Mouse (Mus musculus): ENCODE data around the gene Olfr463. TPM values are rescaled to one million over a fixed set of nuclear protein-coding genes. Genes with fewer than 3 reads are reported as not detected.

Olfr463 gene
- polyA plus RNA-seq, 1 experiment = not detected

DNA sequence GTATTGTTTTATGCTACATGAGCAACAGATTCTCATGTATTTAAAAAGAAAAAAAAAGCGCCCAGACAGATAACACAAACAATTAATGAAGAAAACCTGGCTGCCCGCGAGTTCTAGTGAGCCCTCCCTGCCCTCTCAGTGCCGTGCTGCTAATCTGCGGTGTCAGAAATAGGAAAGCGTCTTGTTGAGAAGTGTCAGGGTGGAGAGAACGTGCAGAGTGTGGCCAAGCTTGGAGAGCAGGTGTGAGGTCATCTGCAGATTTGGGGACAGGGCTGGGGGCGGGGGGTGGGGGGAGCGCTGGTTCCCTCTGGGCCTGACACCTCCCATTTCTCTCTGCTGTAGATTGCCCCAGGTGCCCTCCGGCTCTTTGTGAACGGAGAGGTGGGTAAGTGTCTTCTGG is 37.9 kb downstream of the Olfr463 start:
- TF ChIP-seq GATA1 (IDR thresholded peaks at IDR 0.05; ENCODE audit: low read length) = no peak

DNA sequence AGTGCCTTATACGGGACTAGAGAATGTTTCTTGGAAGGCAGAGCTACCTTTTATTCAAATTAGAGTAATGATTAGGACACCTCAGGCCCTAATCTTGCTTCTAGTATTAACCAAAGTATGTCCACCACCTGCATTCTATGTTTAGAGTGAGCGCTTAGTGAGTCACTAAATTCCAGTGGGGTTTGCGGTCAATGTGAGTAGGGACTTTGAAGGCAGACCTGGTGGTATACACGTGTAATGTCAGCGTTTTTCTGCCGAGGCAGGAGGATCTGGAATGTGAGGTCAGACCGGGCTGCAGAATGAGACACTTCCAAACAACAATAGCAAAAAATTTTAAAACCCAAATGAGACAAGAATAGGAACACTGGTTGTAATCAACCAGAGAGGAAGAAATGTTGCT is 42.6 kb downstream of the Olfr463 start:
- TF ChIP-seq GATA1 (IDR thresholded peaks at IDR 0.05; ENCODE audit: low read length) = no peak

DNA sequence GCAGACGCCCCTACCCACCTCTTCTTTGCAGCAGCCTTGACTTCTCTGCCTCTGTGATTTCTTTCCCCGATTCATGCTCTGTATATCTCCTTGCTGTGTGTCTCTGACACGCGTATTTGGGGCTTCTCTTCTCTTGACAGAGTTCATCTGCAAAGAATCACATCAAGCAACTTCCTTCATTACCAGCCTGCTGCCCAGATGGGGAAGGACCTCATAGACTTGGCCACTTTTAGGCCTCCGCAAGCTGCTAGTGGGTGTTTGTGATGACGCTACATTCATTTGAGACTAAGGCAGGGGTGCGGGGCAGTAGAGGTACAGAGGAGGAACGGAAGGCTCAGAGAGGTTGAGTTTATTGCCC is 43.6 kb downstream of the Olfr463 start:
- no peak for TF ChIP-seq GATA1 (IDR thresholded peaks at IDR 0.05; ENCODE audit: low read length)

DNA sequence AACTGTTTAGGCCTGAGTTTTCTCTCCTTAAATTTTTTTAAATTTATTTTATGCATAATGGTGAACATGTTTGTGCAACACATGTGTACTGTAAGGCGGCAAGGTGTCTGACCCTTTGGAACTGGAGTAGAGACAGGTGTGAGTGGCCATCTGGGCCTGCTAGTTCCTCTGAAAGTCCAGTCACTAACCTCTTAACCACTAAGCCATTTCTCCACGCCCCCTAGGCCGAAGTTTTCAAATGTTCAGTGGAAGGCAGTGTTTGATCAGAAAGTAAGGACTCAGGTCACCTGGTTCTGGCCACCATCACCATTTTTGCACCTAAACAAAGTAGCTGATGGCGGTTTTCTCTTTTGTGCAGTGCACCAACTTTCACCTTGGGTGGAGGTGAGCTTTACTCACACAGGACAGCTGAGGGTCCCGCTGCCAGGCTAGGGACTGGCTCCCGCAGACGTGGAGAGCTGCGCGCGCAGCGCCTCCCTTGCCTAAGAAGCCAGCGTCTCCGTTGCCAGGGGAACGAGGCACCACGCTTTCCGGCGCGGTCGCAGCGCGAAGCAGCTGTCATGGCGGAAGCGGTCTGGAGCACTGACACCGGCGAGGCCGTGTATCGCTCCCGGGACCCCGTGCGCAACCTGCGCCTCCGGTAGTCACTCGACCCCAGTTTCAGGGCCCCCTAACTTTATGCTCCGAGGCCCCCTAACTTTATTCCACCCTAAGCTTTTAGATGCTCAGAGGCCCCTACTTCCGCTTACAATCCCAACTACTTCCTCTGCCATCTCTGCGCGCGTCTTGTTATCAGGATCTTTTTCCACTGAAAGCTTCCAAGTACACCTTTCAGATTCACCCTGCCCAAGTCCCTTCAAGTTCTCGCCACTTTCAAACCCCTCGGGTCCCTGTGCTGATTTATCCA is 44.2 kb downstream of the Olfr463 start, which contains the start of gene Mks1:
Gene Mks1 (plus strand): TSS at position 526 of the 907 bp plus-strand sequence.
- TF ChIP-seq GATA1 (IDR thresholded peaks at IDR 0.05; ENCODE audit: low read length) = no peak

DNA sequence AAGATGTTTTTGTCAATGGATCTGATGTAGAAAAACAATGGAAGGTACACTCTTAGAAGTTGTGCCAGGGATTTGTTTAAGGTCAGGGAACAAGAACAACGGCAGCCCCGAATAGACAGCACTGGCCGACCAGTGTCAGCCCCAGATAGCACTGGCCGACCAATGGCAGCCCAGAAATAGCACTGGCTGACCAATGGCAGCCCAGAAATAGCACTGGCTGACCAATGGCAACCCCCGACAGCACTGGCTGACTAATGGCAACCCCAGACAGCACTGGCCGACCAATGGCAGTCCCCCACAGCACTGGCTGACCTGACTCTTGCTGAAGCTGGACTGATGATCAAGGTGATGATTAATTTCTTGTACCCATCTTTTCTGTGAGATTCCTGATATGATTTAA is 49.3 kb downstream of the Olfr463 start:
- no peak for TF ChIP-seq GATA1 (IDR thresholded peaks at IDR 0.05; ENCODE audit: low read length)

DNA sequence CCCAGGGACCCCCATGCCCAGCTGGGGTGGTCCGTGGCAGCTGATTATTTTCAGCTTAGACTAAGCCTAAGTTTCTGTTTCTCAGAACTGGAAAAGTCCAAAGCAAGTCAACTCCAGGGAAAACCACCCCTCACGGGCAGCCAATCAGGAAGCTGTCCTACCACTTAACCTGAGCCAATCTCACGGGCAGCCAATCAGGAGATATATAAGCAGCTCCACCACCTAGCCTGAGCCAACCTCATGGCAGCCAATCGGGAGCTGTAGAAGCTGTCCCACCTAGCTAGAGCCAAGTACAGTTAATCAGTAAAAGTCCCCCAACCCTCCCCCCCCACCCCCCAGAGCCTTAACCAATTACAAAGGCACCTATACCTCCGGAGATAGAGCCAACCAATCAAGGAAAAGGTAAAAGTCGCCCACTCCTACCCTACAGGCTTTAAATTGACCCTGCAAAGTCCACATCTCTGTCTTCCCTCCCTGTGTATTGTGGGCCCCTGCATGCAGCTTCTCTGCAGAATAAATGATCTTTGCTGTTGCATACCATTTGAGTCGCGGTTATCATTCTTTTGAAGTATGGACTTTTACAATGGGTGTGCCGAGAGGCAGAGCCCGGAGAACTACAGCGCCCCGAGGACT is 50.1 kb downstream of the Olfr463 start:
- TF ChIP-seq GATA1 (IDR thresholded peaks at IDR 0.05; ENCODE audit: low read length) = no peak

Other genes with a start within 250 kb of the Olfr463 start
- gene Rnf43, start 234.7 kb downstream of the Olfr463 start, polyA plus RNA-seq (2012) = 0.91 and 1.3 TPM in 2 replicates
- gene Supt4a, start 159.8 kb downstream of the Olfr463 start, polyA plus RNA-seq (2012) = 7.4 and 10.8 TPM in 2 replicates
- 3.7 and 4.4 TPM in 2 replicates for gene Tspoap1, start 136.8 kb downstream of the Olfr463 start, polyA plus RNA-seq (2012)
- 0.21 TPM in 1 of 2 replicates, not detected in the other for gene Mpo, start 103.8 kb downstream of the Olfr463 start, polyA plus RNA-seq (2012)
- gene Lpo, start 69.1 kb downstream of the Olfr463 start, polyA plus RNA-seq (2012) = not detected in 2 replicates
- 4.6 and 6.5 TPM in 2 replicates for gene Mks1, start 44.2 kb downstream of the Olfr463 start, polyA plus RNA-seq (2012)
- not detected in 2 replicates for gene Epx, start 21.9 kb downstream of the Olfr463 start, polyA plus RNA-seq (2012)
- not detected in 2 replicates for gene Olfr462, start 5.1 kb downstream of the Olfr463 start, polyA plus RNA-seq (2012)
- gene Olfr464, start 23.6 kb upstream of the Olfr463 start, polyA plus RNA-seq (2012) = not detected in 2 replicates
- 56.0 and 75.8 TPM in 2 replicates for gene Dynll2, start 90.1 kb upstream of the Olfr463 start, polyA plus RNA-seq (2012)
- 287 and 344 TPM in 2 replicates for gene Srsf1, start 150.0 kb upstream of the Olfr463 start, polyA plus RNA-seq (2012)
- gene Vezf1, start 170.9 kb upstream of the Olfr463 start, polyA plus RNA-seq (2012) = 8.6 and 11.6 TPM in 2 replicates
- gene Cuedc1, start 200.7 kb upstream of the Olfr463 start, polyA plus RNA-seq (2012) = 1.2 and 1.7 TPM in 2 replicates

Measured in G1E-ER4 (cell line).